Mouse (Mus musculus): ENCODE data around the gene Tldc2. TPM values are rescaled to one million over a fixed set of nuclear protein-coding genes. Genes with fewer than 3 reads are reported as not detected.

Gene Tldc2
- total and polyA plus RNA-seq, 2 experiments from 2014 or later, result not detected

DNA sequence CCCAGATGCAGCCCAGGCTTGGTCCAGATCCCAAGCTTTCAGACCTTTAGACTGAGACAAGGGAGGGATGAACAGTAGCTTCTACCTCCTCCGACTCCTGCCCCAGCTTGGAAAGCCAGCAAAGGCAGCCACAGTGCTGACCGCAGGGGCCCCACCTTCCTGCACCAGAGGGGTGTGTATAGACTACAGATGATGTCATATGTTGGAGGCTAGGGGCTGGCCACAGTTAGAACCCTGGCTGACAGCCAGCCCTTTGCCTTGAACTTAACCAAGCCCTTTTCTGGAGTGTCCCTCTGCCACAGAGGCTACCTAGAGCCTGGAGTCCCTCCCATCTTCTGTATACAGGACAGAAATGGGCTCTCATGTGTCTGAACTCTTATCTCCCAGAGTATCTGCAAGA is 15.3 kb upstream of the Tldc2 start:
- DNase-seq (ENCODE audit: low spot score) (peak; percentile 88), ATAC-seq (ENCODE audit: insufficient read depth, low read depth) (peak; percentile 67)
- no peak for TF ChIP-seq EP300 (IDR thresholded peaks at IDR 0.05; ENCODE audit: low read depth)
- TF ChIP-seq CTCF (IDR thresholded peaks at IDR 0.05; ENCODE audit: low read depth), result no peak
- Histone ChIP-seq H3K4me2 (ENCODE audit: low read depth, low read length) (peak overlapping the region; percentile 27), H3K27ac (ENCODE audit: low read depth) (peak overlapping the region; percentile 89), H3K9me3 (replicated peaks; ENCODE audit: control insufficient read depth, low read length) (no peaks in the 10 kb centered on the region), H3K4me3 (ENCODE audit: low read depth, low read length) (no peak overlapping the region), H3K9ac (replicated peaks; ENCODE audit: low read depth, low read length) (peak overlapping the region; percentile 36; the same call in 1 of the 2 replicates), H3K27me3 (ENCODE audit: control insufficient read depth, insufficient read depth, low read length) (no peaks in the 10 kb centered on the region), H3K4me1 (ENCODE audit: control insufficient read depth, insufficient read depth) (peaks cover 88% of the 10 kb centered on the region), H3K36me3 (replicated peaks; ENCODE audit: control insufficient read depth, insufficient read depth, low read length) (peaks cover 6% of the 10 kb centered on the region; the same call in 1 of the 2 replicates)
- 8% methylated on average over 2 of the region's 2 CpGs for WGBS

DNA sequence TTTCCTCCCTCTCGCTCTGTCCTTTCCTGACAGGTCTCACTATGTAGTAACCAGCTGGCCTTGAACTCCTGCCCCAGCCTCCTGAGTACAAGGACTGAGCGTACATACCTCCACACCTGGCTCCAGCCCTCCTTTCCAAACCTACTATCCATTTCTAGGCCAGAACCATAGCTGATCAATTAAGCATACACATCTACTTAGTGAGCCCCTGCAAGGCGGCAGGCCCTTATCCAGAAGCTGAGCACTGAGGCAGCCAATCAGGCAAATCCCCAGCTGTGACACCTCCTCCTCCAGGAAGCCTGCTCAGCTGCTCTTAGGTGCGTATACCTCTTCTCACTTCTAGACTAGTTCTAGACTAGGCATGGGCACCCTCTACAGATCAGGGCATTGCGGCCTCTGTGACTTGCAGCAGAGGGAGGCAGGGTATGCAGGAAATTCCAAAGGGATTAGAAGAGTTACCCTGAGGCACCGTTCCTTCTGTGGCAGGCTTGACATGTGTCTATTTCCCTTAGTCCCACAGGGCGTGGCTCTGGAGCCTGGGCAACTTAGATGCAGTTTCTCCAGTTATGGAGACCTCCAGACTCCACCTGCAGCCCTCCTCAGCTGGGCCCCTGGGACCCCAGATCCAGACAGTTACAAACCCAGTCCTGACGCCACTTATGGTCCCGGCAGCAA is 14.4 kb upstream of the Tldc2 start:
- Histone ChIP-seq H3K27me3 (ENCODE audit: control insufficient read depth, insufficient read depth, low read length) (no peaks in the 10 kb centered on the region), H3K9ac (replicated peaks; ENCODE audit: low read depth, low read length) (no peak overlapping the region), H3K27ac (ENCODE audit: low read depth) (peak overlapping the region; percentile 89), H3K9me3 (replicated peaks; ENCODE audit: control insufficient read depth, low read length) (no peaks in the 10 kb centered on the region), H3K4me2 (ENCODE audit: low read depth, low read length) (no peak overlapping the region), H3K4me1 (ENCODE audit: control insufficient read depth, insufficient read depth) (peaks cover 88% of the 10 kb centered on the region), H3K4me3 (ENCODE audit: low read depth, low read length) (no peak overlapping the region), H3K36me3 (replicated peaks; ENCODE audit: control insufficient read depth, insufficient read depth, low read length) (peaks cover 6% of the 10 kb centered on the region; the same call in 1 of the 2 replicates)
- no peak for DNase-seq (ENCODE audit: low spot score)
- no peak for ATAC-seq (ENCODE audit: insufficient read depth, low read depth)
- TF ChIP-seq CTCF (IDR thresholded peaks at IDR 0.05; ENCODE audit: low read depth) (no peak), EP300 (IDR thresholded peaks at IDR 0.05; ENCODE audit: low read depth) (no peak)
- whole genome bisulfite sequencing, result 59% methylated on average over 9 of the region's 9 CpGs

DNA sequence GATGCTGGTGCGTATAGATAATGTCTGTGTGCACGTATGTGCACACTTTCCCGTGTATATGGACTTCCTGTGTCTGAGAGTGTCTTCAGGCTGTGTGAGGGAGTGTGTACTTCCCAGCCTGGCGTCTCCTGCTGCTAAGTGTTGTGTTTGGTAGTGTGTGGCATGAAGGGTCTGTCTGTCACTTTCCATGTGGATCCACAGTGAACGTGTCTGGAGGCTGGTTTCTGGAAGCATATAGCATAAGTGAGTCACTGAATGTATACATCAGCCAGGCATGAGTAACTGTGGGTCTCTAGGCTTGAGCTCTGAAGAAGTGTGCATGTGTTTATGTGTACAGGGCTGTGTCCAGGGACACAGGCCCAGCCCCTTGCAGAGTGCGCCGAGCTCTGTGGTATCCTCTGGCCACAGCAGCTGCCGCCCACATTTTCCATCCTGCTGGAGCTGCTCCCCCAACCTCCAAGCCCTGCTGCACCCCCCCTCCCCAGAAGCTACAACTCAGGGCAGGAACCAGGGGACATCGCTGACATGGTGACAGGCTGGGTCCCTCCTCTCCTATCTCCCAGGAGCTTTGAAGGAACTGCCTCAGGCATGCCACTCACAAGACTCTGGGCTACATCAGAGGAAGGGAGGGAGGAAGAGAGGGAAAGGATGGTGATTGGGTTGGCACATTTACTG is 13.3 kb upstream of the Tldc2 start:
- ATAC-seq (ENCODE audit: insufficient read depth, low read depth) (no peak), DNase-seq (ENCODE audit: low spot score) (no peak)
- Histone ChIP-seq H3K4me3 (ENCODE audit: low read depth, low read length) (no peak overlapping the region), H3K9me3 (replicated peaks; ENCODE audit: control insufficient read depth, low read length) (no peaks in the 10 kb centered on the region), H3K4me1 (ENCODE audit: control insufficient read depth, insufficient read depth) (peaks cover 86% of the 10 kb centered on the region), H3K9ac (replicated peaks; ENCODE audit: low read depth, low read length) (no peak overlapping the region), H3K27me3 (ENCODE audit: control insufficient read depth, insufficient read depth, low read length) (no peaks in the 10 kb centered on the region), H3K27ac (ENCODE audit: low read depth) (peak overlapping the region; percentile 84), H3K36me3 (replicated peaks; ENCODE audit: control insufficient read depth, insufficient read depth, low read length) (peaks cover 6% of the 10 kb centered on the region; the same call in 1 of the 2 replicates), H3K4me2 (ENCODE audit: low read depth, low read length) (no peak overlapping the region)
- no peak for TF ChIP-seq CTCF (IDR thresholded peaks at IDR 0.05; ENCODE audit: low read depth)
- TF ChIP-seq EP300 (IDR thresholded peaks at IDR 0.05; ENCODE audit: low read depth), result no peak
- WGBS, result 50% methylated on average over 9 of the region's 9 CpGs

DNA sequence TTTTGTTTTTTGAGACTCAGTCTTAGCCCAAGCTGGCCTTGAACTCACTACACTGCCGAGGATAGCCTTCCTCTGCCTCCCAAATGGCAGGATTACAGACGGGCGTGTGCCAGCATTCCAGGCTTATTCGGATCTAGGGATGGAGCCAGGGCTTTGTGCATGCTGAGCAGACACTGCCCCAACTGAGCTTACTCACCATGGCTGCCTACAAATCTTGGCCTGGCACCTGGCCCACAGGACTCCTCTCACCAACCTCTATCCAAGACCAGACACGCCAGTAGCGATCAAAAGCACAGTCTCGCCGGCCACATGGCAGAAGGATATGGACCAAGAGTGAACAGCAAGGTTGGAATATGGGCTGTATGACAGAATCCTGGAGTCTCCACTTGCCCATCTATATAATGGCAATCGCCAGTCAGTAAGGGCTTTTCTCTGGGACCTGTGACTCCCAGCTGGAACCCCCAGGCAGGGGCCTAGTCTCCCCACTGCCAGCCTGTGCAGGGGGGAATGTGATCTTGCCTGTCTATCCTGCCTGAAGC is 12.6 kb upstream of the Tldc2 start:
- no peak for DNase-seq (ENCODE audit: low spot score)
- Histone ChIP-seq H3K4me3 (ENCODE audit: low read depth, low read length) (no peak overlapping the region), H3K9me3 (replicated peaks; ENCODE audit: control insufficient read depth, low read length) (no peaks in the 10 kb centered on the region), H3K27ac (ENCODE audit: low read depth) (peak overlapping the region; percentile 84), H3K9ac (replicated peaks; ENCODE audit: low read depth, low read length) (no peak overlapping the region; the same call in 1 of the 2 replicates), H3K36me3 (replicated peaks; ENCODE audit: control insufficient read depth, insufficient read depth, low read length) (peaks cover 6% of the 10 kb centered on the region; the same call in 1 of the 2 replicates), H3K27me3 (ENCODE audit: control insufficient read depth, insufficient read depth, low read length) (no peaks in the 10 kb centered on the region), H3K4me1 (ENCODE audit: control insufficient read depth, insufficient read depth) (peaks cover 79% of the 10 kb centered on the region), H3K4me2 (ENCODE audit: low read depth, low read length) (peak overlapping the region; percentile 72)
- ATAC-seq (ENCODE audit: insufficient read depth, low read depth), result no peak
- no peak for TF ChIP-seq EP300 (IDR thresholded peaks at IDR 0.05; ENCODE audit: low read depth)
- TF ChIP-seq CTCF (IDR thresholded peaks at IDR 0.05; ENCODE audit: low read depth), result no peak
- 58% methylated on average over 9 of the region's 9 CpGs for WGBS

DNA sequence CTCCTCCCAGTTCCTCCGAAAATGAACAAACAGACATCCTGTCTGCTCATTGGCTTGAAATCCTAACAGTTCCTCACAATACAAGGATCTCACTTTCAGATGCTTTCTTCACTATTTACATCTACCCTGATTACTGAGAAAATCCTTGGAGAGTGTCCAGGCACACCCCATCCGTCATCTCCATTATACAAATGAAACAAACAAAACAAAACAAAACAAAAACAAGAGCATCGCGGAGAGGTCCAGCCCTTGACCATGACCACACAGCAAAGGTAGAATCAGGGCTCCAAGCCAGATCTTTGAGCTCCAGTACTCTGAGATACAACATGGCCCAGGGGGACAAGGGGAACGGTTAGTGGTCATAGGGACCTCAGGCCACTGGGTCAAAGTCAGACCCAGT is 12.1 kb upstream of the Tldc2 start:
- no peaks in the 10 kb centered on the region for H3K9me3 ChIP-seq (replicated peaks; ENCODE audit: control insufficient read depth, low read length)
- peak overlapping the region; percentile 72 for H3K4me2 ChIP-seq (ENCODE audit: low read depth, low read length)
- peaks cover 73% of the 10 kb centered on the region for H3K4me1 ChIP-seq (ENCODE audit: control insufficient read depth, insufficient read depth)
- H3K27ac ChIP-seq (ENCODE audit: low read depth), result peak overlapping the region; percentile 84
- no peak overlapping the region for H3K4me3 ChIP-seq (ENCODE audit: low read depth, low read length)
- no peaks in the 10 kb centered on the region for H3K27me3 ChIP-seq (ENCODE audit: control insufficient read depth, insufficient read depth, low read length)
- DNase-seq (ENCODE audit: low spot score) (no peak), ATAC-seq (ENCODE audit: insufficient read depth, low read depth) (no peak)
- H3K36me3 ChIP-seq (replicated peaks; ENCODE audit: control insufficient read depth, insufficient read depth, low read length), result peaks cover 6% of the 10 kb centered on the region; the same call in 1 of the 2 replicates
- TF ChIP-seq EP300 (IDR thresholded peaks at IDR 0.05; ENCODE audit: low read depth) (no peak), CTCF (IDR thresholded peaks at IDR 0.05; ENCODE audit: low read depth) (no peak)
- WGBS, result 61% methylated on average over 5 of the region's 5 CpGs
- 0 out of 2 replicates have a peak overlapping the region, but pooled peaks have one; percentile 22 for H3K9ac ChIP-seq (replicated peaks; ENCODE audit: low read depth, low read length)
